Mouse (Mus musculus) embryonic facial prominence, embryonic 14.5 days (tissue): ENCODE measurements around the gene Dab1. TPM values are rescaled to one million over a fixed set of nuclear protein-coding genes. Genes with fewer than 3 reads are reported as not detected.

Experiments
- ATAC-seq: fragments of 200-750 bp; cut with Nextera tagmentation; 2 replicates; pipeline ENCODE4 v1.8.0; 2017; ENCODE audit warnings: low read depth, moderate number of reproducible peaks, moderate TSS enrichment
- DNase-seq: peaks from one replicate; pipeline ENCODE4 v3.0.0-alpha.2; 2015; ENCODE audit warnings: low spot score
- H3K27ac ChIP-seq: fragments of 300-500 bp; sonication (generic); replicated peaks from 2 replicates; pipeline ENCODE4 v1.5.1; 2014; ENCODE audit warnings: low read depth, mild to moderate bottlenecking, low read length, moderate library complexity
- H3K27me3 ChIP-seq: fragments of 300-500 bp; sonication (generic); replicated peaks from 2 replicates; pipeline ENCODE4 v1.6.1; 2014; ENCODE audit warnings: low read length; ENCODE audit not compliant: control insufficient read depth, insufficient read depth
- H3K36me3 ChIP-seq: fragments of 300-500 bp; sonication (generic); 2 replicates; pipeline ENCODE4 v1.6.1; 2014; ENCODE audit warnings: low read length, mixed read lengths; ENCODE audit not compliant: control insufficient read depth, insufficient read depth
- H3K4me1 ChIP-seq: fragments of 300-500 bp; sonication (generic); 2 replicates; pipeline ENCODE4 v1.6.1; 2014; ENCODE audit warnings: antibody characterized with exemption, low read length; ENCODE audit not compliant: control insufficient read depth, insufficient read depth
- H3K4me2 ChIP-seq: fragments of 300-500 bp; sonication (generic); 2 replicates; pipeline ENCODE4 v1.6.1; 2014; ENCODE audit warnings: low read depth, mild to moderate bottlenecking, low read length, moderate library complexity, mixed read lengths
- H3K4me3 ChIP-seq: fragments of 300-500 bp; sonication (generic); 2 replicates; pipeline ENCODE4 v1.5.1; 2014; ENCODE audit warnings: low read depth, mild to moderate bottlenecking, low read length
- H3K9ac ChIP-seq: fragments of 300-500 bp; sonication (generic); 2 replicates; pipeline ENCODE4 v1.6.1; 2014; ENCODE audit warnings: low read depth, mild to moderate bottlenecking, low read length, moderate library complexity, mixed read lengths
- H3K9me3 ChIP-seq: fragments of 300-500 bp; sonication (generic); 2 replicates; pipeline ENCODE4 v1.6.1; 2016; ENCODE audit warnings: low read length; ENCODE audit not compliant: control insufficient read depth
- WGBS: fragments of 180-500 bp; shearing (Covaris S2); extraction: QIAGEN DNeasy Blood & Tissue Kit; methylation state at CpG from one replicate; pipeline ENCODE4 v1.1.7; 2014; 5-methylcytosine and 5-hydroxymethylcytosine counted together
- polyA plus RNA-seq: library from polyadenylated mRNA; unstranded; fragments of >200 nt; fragmentation: Nextera tagmentation; extraction: Ambion mirVana; gene quantifications from 2 replicates; pipeline ENCODE4 v1.2.1, GENCODE M21; 2014

The Dab1 gene
- polyA plus RNA-seq, 1 experiment from 2014 or later, result 7.5 TPM

DNA sequence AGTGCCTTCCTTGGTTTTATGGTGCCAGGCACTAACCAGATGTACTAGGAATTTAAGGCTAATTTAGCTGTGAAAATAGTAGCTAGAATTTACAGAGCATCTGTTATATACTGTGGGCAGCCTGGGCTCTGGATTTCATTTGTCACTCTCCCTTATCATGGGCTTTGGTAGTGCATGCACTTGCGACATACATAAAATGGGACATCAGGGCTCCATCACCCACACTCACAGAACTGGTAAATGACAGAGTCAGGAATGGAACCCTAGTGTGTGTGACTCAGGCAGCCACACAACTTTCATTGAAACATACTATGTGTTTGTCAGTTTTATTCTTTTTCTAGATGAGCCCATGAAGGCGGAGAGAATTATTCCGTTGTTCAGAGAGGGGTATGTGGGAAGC, 1077.4 kb downstream of the Dab1 start:
- no peak overlapping the region for H3K4me2 ChIP-seq
- H3K9ac ChIP-seq, result no peak overlapping the region
- DNase-seq (no peak), ATAC-seq (no peak)
- no peak overlapping the region for H3K4me3 ChIP-seq
- H3K4me1 ChIP-seq, result no peaks in the 10 kb centered on the region
- no peaks in the 10 kb centered on the region for H3K9me3 ChIP-seq
- H3K27me3 ChIP-seq, result no peaks in the 10 kb centered on the region
- no peaks in the 10 kb centered on the region for H3K36me3 ChIP-seq
- 87% methylated on average over 3 of the region's 3 CpGs for WGBS
- H3K27ac ChIP-seq, result no peak overlapping the region

DNA sequence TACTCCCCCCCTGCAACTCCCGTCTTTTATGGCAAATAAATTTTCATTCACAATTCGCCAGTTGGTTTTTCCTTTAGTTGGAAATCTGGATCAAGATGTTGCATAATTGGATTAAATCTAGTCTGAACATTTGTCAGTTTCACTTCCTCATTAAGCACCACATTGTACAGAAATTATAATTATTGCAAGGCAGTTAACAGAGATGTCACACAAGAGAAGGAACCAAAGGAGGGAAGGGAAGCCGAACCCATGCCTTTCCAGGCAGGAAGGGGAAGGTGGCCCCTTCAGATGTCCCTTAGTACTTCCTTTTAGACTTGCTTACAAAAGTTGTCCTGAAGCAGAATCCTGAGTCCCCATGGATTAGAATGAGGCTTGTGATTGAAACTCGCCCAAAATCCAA, 1078.5 kb downstream of the Dab1 start:
- no peaks in the 10 kb centered on the region for H3K27me3 ChIP-seq
- no peak overlapping the region for H3K4me3 ChIP-seq
- no peak for ATAC-seq
- no peak for DNase-seq
- H3K4me2 ChIP-seq, result no peak overlapping the region
- H3K9me3 ChIP-seq, result no peaks in the 10 kb centered on the region
- H3K36me3 ChIP-seq, result no peaks in the 10 kb centered on the region
- no peaks in the 10 kb centered on the region for H3K4me1 ChIP-seq
- 74% methylated on average over 4 of the region's 4 CpGs for WGBS
- no peak overlapping the region for H3K9ac ChIP-seq
- H3K27ac ChIP-seq, result no peak overlapping the region

DNA sequence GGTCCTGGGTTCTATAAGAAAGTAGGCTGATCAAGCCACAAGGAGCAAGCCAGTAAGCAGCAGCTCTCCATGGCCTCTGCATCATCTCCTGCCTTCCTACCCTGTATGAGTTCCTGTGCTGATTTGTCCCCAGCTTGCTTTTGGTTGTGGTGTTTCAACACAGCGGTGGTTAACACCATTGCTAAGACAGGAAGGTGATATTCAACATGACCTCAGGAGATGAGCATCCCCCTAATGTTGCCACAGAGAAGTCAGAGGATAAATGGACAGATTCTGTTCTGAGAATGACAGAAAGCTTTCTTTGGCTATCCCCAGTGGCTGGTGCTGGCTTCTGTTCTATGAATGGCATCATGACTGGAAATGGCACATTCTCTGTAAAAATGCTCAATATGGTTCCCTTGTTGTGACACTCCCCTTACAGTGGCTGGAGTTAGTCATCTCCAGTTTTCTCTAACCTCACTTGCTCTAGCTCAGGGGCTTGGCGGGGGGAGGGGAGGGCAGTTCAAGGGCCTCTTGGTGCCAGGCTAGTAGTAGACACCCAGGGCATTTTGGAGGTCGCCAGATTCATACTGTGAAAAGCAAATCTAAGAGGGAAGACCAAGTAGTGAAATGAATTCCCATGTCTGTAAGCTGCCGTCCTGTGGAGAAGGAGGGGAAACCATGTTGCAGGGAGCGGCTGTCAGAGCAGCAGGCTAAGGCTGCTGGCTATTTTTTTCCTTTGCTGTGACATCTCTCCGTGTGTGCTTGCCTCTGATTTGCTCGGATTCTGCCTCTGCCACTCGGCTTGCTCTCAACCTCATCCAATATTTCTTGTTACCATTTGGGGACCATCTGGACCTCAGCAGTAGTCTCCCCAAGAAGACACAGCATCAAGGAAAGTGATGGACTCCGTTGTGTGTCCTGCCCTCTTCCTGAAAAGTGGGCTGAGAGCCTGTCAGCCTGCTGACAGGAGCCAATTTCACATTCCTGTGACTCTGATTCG, 1086.8 kb downstream of the Dab1 start:
- H3K4me3 ChIP-seq, result no peak overlapping the region
- H3K9ac ChIP-seq, result no peak overlapping the region
- 0 out of 2 replicates have a peak, but pooled peaks cover 7% of the 10 kb centered on the region for H3K27me3 ChIP-seq
- no peak for ATAC-seq
- H3K36me3 ChIP-seq, result no peaks in the 10 kb centered on the region
- DNase-seq, result no peak
- no peaks in the 10 kb centered on the region for H3K4me1 ChIP-seq
- no peak overlapping the region for H3K27ac ChIP-seq
- WGBS, result 60% methylated on average over 10 of the region's 10 CpGs
- H3K9me3 ChIP-seq, result no peaks in the 10 kb centered on the region
- H3K4me2 ChIP-seq, result no peak overlapping the region

DNA sequence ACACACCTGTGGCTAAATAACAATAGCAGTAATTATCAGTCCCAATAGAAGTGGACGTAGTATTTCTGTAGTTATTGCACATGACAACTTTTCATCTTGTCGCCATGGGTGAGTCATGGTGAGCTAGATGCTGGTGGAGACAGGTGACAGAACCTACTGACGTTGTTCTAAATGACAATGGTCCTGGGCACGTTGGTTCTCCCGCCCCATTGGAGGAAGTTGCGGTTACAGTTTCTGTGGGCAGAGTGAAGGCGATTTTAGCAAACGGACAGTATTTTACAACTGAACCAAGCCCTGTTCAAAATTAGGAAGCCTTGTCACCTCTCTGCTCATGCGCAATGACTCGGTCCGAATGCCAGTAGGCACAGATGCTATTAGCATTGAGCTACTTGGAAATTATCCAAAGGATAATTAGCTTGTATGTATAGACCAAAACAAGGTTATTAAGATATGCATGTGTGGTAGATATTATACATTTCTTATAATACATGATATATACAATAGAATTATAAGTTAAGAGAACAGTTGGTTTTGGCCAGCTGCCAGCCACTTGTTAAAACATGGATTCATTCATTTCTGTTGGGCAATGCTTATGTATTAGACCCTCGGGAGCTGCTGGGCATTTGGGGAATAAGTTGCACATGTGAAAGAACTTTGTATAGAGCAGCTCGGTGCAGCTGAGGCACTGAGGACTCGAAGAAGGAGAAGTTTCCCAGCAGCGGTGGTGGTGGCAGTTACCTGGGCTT, 1093.4 kb downstream of the Dab1 start:
- 69% methylated on average over 15 of the region's 15 CpGs for WGBS
- Histone ChIP-seq H3K9me3 (no peaks in the 10 kb centered on the region), H3K9ac (no peak overlapping the region), H3K4me1 (no peaks in the 10 kb centered on the region), H3K27ac (no peak overlapping the region), H3K4me2 (no peak overlapping the region), H3K27me3 (0 out of 2 replicates have a peak, but pooled peaks cover 7% of the 10 kb centered on the region), H3K36me3 (no peaks in the 10 kb centered on the region), H3K4me3 (no peak overlapping the region)
- peak; percentile 40 for DNase-seq
- no peak for ATAC-seq

DNA sequence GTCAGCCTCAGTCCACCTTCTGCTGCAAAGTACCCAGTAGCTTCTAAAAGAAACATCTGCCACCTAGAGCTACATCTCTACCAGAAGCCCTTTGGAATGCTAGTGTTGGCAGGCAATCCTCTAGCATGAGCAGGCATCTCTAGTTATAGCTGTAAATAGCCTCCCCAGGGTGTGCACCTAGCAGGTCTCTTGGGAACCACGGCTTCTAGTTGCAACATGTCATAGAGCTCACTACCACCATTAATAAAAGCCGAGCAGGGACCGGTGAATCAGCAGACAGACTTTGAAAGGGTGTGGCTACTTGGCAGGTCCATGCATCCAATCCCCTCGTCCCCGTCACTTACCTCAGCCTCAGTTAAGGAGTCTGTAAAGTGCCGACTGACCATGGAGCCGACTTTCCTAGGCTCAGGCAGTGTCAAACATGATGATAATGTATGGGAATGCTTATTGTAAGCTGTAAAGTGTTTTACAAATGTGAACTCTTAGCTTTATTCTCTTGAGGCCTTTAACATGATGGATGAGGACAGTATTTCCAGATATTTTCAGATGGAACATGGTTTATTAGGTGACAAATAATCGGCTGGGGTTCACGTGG, 1095.9 kb downstream of the Dab1 start:
- DNase-seq (peak; percentile 63), ATAC-seq (no peak)
- Histone ChIP-seq H3K4me2 (no peak overlapping the region), H3K36me3 (no peaks in the 10 kb centered on the region), H3K27ac (no peak overlapping the region), H3K9ac (no peak overlapping the region), H3K9me3 (no peaks in the 10 kb centered on the region), H3K4me1 (no peaks in the 10 kb centered on the region), H3K27me3 (0 out of 2 replicates have a peak, but pooled peaks cover 4% of the 10 kb centered on the region), H3K4me3 (no peak overlapping the region)
- WGBS, result 77% methylated on average over 9 of the region's 9 CpGs

DNA sequence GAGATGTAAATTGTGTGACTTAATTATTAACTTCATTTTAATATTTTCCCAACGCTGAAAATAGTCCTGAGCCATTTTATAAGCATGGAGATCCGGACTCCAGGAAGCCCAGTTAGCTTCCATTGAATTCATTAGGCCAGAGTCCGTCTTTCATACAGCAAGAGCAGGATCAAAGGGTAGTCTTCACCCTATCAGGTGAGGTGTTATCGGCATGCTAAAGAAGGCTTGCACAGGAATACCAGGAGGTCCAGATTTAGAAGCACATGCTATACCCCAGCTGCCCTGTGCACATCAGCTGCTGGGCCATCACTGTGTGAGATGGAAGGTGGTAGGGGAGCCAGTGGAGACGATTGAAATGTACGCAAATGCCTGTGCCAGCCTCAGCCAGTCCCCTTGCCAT, 1096.7 kb downstream of the Dab1 start:
- no peak overlapping the region for H3K4me2 ChIP-seq
- 0 out of 2 replicates have a peak, but pooled peaks cover 4% of the 10 kb centered on the region for H3K27me3 ChIP-seq
- WGBS, result 83% methylated on average over 6 of the region's 6 CpGs
- DNase-seq (no peak), ATAC-seq (no peak)
- no peaks in the 10 kb centered on the region for H3K36me3 ChIP-seq
- H3K9ac ChIP-seq, result no peak overlapping the region
- no peaks in the 10 kb centered on the region for H3K4me1 ChIP-seq
- no peaks in the 10 kb centered on the region for H3K9me3 ChIP-seq
- H3K4me3 ChIP-seq, result no peak overlapping the region
- H3K27ac ChIP-seq, result no peak overlapping the region

DNA sequence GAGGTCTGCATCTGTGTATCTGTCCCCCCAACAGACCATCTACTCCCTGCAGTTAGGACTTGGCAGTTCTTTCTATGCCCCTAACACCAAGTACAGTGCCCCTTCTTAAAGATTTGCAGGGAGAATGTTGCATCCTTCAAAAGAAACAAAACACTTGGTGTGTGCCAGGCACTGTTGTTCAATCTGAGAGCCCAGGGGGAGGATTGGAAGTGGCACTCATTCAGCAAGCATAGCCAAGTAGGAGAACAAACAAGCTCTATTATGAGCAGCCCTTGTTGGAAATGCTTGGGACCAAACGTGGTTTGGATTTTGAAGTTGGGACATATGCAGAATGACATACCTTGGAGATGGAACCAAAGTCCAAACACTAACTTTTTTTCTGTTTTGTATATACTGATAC, 1097.3 kb downstream of the Dab1 start:
- 64% methylated on average over 1 of the region's 1 CpGs for WGBS
- DNase-seq (no peak), ATAC-seq (no peak)
- H3K27ac ChIP-seq, result no peak overlapping the region
- H3K4me1 ChIP-seq, result no peaks in the 10 kb centered on the region
- no peak overlapping the region for H3K9ac ChIP-seq
- no peaks in the 10 kb centered on the region for H3K9me3 ChIP-seq
- H3K4me2 ChIP-seq, result no peak overlapping the region
- H3K36me3 ChIP-seq, result no peaks in the 10 kb centered on the region
- H3K27me3 ChIP-seq, result 0 out of 2 replicates have a peak, but pooled peaks cover 4% of the 10 kb centered on the region
- H3K4me3 ChIP-seq, result no peak overlapping the region

DNA sequence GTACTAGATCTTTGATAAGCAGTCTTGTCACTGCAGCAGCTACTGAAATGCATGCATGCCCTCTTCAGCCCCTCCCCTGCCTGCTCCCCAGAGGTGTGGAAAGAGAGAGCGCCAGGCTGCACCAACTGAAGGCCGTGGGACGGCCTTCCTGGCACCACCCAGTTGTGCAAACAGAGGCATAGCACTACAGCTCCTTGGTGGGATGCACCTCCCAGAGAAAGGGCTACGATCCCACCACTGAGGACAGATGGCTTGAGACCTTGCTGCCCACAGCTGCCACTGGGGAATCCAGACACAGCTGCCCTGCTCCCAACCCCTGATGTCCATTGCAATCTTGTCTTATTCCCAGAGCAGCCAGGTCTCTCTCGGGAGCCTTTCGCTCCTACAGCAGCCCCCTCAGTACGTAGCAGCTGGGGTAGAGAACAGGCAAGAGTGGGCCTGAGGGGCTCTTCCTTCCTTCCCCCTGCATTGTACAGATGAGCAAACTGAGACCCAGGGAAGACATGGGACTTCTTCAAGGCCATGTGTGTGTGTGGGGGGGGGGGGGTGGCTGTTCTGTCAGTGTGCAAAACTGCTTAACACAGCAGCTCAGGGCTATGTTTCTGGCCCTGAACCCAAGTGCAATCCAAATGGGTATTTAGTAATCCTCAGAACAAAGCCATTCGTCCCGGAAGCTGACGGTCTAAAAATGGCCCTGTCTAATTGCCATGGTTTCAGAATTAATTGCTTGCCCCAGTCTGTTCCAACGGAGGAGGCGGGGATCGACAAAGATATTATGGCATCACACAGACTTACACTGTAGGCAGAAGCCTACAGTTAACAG, 1100.0 kb downstream of the Dab1 start:
- no peak overlapping the region for H3K27ac ChIP-seq
- H3K9ac ChIP-seq, result no peak overlapping the region
- peak; percentile 19 for DNase-seq
- no peak overlapping the region for H3K4me3 ChIP-seq
- no peak overlapping the region for H3K4me2 ChIP-seq
- no peaks in the 10 kb centered on the region for H3K9me3 ChIP-seq
- ATAC-seq, result peak; percentile 32; the same call in 1 of the 2 replicates
- 0 out of 2 replicates have a peak, but pooled peaks cover 4% of the 10 kb centered on the region for H3K27me3 ChIP-seq
- no peaks in the 10 kb centered on the region for H3K36me3 ChIP-seq
- H3K4me1 ChIP-seq, result 0 out of 2 replicates have a peak, but pooled peaks cover 10% of the 10 kb centered on the region
- WGBS, result 61% methylated on average over 11 of the region's 13 CpGs
